Mouse (Mus musculus): ENCODE results near the gene Gm10719. TPM values are rescaled to one million over a fixed set of nuclear protein-coding genes. Genes with fewer than 3 reads are reported as not detected.
"Not testable (repeated sequence)": the region's sequence is repeated elsewhere in the genome, so short reads cannot be mapped to it uniquely, and the experiment has no call there.

Gene Gm10719
- under 1 TPM in 1 of 2 experiments, not detected in 1; 0.93 TPM for total RNA-seq (2021)

- intact Hi-C loops (cut with DNase I) = not testable (repeated sequence)
These were observed at the start of gene Gm10719 for GRCm38 (mm10) chr9:3017108-3017507. Gene Gm10719 (plus strand): TSS chr9:3017408.

DNA sequence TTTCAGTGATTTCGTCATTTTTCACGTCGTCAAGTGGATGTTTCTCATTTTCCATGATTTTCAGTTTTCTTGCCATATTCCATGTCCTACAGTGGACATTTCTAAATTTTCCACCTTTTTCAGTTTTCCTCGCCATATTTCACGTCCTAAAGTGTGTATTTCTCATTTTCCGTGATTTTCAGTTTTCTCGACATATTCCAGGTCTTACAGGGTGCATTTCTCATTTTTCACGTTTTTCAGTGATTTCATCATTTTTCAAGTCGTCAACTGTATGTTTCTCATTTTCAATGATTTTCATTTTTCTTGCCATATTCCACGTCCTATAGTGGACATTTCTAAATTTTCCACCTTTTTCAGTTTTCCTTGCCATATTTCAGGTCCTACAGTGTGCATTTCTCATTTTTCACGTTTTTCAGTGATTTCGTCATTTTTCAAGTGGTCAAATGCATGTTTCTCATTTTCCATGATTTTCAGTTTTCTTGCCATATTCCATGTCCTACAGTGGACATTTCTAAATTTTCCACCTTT lies 16.7 kb upstream of the Gm10719 start, which contains the start of gene Gm10722:
Gene Gm10722, plus strand, starts transcription at position 478 of the 528 bp plus-strand sequence.
- DNase-seq (ENCODE audit: low spot score in 2 of 2) = peak in 1 of 2 experiments; percentile 23
- intact Hi-C loops (cut with DNase I) = not testable (repeated sequence)

More at GRCm38 (mm10) chr9:3017108-3017507, at the start of gene Gm10719:
- DNase-seq (ENCODE audit: low spot score in 2 of 2) = not testable (repeated sequence)

DNA sequence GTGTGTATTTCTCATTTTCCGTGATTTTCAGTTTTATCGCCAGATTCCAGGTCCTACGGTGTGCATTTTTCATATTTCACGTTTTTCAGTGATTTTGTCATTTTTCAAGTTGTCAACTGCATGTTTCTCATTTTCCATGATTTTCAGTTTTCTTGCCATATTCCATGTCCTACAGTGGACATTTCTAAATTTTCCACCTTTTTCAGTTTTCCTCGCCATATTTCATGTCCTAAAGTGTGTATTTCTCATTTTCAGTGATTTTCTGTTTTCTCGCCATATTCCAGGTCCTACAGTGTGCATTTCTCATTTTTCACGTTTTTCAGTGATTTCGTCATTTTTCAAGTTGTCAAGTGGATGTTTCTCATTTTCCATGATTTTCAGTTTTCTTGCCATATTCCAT lies 16.2 kb upstream of the Gm10719 start:
- intact Hi-C loops (cut with DNase I) = not testable (repeated sequence)
- DNase-seq (ENCODE audit: low spot score in 2 of 2) = peak in 1 of 2 experiments; percentile 3

DNA sequence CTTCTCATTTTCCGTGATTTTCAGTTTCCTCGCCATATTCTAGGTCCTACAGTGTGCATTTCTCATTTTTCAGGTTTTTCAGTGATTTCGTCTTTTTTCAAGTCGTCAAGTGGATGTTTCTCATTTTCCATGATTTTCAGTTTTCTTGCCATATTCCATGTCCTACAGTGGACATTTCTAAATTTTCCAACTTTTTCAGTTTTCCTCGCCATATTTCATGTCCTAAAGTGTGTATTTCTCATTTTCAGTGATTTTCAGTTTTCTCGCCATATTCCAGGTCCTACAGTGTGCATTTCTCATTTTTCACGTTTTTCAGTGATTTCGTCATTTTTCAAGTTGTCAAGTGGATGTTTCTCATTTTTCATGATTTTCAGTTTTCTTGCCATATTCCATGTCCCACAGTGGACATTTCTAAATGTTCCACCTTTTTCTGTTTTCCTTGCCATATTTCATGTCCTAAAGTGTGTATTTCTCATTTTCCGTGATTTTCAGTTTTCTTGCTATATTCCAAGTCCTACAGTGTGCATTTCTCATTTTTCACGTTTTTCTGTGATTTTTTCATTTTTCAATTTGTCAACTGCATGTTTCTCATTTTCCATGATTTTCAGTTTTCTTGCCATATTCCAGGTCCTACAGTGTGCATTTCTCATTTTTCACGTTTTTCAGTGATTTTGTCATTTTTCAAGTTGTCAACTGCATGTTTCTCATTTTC lies 15.1 kb upstream of the Gm10719 start:
- peak; percentile 78 to 91 for DNase-seq (ENCODE audit: low spot score in 2 of 2)
- intact Hi-C loops (cut with DNase I) = not testable (repeated sequence)

DNA sequence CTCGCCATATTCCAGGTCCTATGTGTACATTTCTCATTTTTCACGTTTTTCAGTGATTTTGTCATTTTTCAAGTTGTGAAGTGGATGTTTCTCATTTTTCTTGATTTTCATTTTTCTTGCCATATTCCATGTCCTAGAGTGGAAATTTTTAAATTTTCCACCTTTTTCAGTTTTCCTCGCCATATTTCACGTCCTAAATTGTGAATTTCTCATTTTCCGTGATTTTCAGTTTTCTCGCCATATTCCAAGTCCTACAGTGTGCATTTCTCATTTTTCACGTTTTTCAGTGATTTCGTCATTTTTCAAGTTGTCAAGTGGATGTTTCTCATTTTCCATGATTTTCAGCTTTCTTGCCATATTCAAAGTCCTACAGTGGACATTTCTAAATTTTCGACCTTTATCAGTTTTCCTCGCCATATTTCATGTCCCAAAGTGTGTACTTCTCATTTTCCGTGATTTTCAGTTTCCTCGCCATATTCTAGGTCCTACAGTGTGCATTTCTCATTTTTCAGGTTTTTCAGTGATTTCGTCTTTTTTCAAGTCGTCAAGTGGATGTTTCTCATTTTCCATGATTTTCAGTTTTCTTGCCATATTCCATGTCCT lies 14.3 kb upstream of the Gm10719 start, which contains the start of gene Gm11168:
Gene Gm11168, plus strand, starts transcription at position 553 of the 603 bp plus-strand sequence.
- DNase-seq (ENCODE audit: low spot score in 2 of 2); intact Hi-C loops (cut with DNase I): not testable (repeated sequence)

DNA sequence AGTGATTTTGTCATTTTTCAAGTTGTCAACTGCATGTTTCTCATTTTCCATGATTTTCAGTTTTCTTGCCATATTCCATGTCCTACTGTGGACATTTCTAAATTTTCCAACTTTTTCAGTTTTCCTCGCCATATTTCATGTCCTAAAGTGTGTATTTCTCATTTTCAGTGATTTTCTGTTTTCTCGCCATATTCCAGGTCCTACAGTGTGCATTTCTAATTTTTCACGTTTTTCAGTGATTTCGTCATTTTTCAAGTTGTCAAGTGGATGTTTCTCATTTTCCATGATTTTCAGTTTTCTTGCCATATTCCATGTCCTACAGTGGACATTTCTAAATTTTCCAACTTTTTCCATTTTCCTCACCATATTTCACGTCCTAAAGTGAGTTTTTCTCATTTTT lies 11.0 kb upstream of the Gm10719 start:
- DNase-seq (ENCODE audit: low spot score in 2 of 2); intact Hi-C loops (cut with DNase I): not testable (repeated sequence)

- intact Hi-C loops (cut with DNase I) = not testable (repeated sequence)
- DNase-seq (ENCODE audit: low spot score in 2 of 2) = peak; percentile 69 to 94
These were observed 10.6 kb upstream of the Gm10719 start for GRCm38 (mm10) chr9:3006636-3007035.

- intact Hi-C loops (cut with DNase I); DNase-seq (ENCODE audit: low spot score in 2 of 2): not testable (repeated sequence)
These were observed 9.9 kb upstream of the Gm10719 start for GRCm38 (mm10) chr9:3007272-3007671.

DNA sequence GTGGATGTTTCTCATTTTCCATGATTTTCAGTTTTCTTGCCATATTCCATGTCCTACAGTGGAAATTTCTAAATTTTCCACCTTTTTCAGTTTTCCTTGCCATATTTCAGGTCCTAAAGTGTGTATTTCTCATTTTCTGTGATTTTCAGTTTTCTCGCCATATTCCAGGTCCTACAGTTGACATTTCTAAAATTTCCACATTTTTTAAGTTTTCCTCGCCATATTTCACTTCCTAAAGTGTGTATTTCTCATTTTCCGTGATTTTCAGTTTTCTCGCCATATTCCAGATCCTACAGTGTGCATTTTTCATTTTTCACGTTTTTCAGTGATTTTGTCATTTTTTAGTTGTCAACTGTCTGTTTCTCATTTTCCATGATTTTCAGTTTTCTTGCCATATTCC lies 7.9 kb upstream of the Gm10719 start:
- intact Hi-C loops (cut with DNase I); DNase-seq (ENCODE audit: low spot score in 2 of 2): not testable (repeated sequence)

- DNase-seq (ENCODE audit: low spot score in 2 of 2); intact Hi-C loops (cut with DNase I): not testable (repeated sequence)
These were observed 5.1 kb upstream of the Gm10719 start for GRCm38 (mm10) chr9:3012054-3012621.

DNA sequence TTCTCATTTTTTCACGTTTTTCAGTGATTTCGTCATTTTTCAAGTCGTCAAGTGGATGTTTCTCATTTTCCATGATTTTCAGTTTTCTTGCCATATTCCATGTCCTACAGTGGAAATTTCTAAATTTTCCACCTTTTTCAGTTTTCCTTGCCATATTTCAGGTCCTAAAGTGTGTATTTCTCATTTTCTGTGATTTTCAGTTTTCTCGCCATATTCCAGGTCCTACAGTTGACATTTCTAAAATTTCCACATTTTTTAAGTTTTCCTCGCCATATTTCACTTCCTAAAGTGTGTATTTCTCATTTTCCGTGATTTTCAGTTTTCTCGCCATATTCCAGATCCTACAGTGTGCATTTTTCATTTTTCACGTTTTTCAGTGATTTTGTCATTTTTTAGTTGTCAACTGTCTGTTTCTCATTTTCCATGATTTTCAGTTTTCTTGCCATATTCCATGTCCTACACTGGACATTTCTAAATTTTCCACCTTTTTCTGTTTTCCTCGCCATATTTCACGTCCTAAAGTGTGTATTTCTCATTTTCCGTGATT lies 4.4 kb upstream of the Gm10719 start, which contains the start of gene Gm10721:
Gene Gm10721, plus strand, starts transcription at position 408 of the 547 bp plus-strand sequence.
- DNase-seq (ENCODE audit: low spot score in 2 of 2); intact Hi-C loops (cut with DNase I): not testable (repeated sequence)

- intact Hi-C loops (cut with DNase I); DNase-seq (ENCODE audit: low spot score in 2 of 2): not testable (repeated sequence)
These were observed 1.9 kb upstream of the Gm10719 start, which contains the start of gene Gm10720 for GRCm38 (mm10) chr9:3015354-3015753. Gene Gm10720 (plus strand): TSS chr9:3015654.

GRCm38 (mm10) chr9:3015896-3016295 lies 1.3 kb upstream of the Gm10719 start:
- intact Hi-C loops (cut with DNase I); DNase-seq (ENCODE audit: low spot score in 2 of 2): not testable (repeated sequence)

- DNase-seq (ENCODE audit: low spot score in 2 of 2); intact Hi-C loops (cut with DNase I): not testable (repeated sequence)
These were observed 1.7 kb downstream of the Gm10719 start for GRCm38 (mm10) chr9:3018944-3019343.

GRCm38 (mm10) chr9:3019835-3020727 lies 2.9 kb downstream of the Gm10719 start:
- DNase-seq (ENCODE audit: low spot score in 2 of 2) = peak in 1 of 2 experiments; percentile 10
- intact Hi-C loops (cut with DNase I) = not testable (repeated sequence)

GRCm38 (mm10) chr9:3022316-3023008 lies 5.3 kb downstream of the Gm10719 start:
- intact Hi-C loops (cut with DNase I) = not testable (repeated sequence)
- DNase-seq (ENCODE audit: low spot score in 2 of 2) = peak in 1 of 2 experiments; percentile 44

DNA sequence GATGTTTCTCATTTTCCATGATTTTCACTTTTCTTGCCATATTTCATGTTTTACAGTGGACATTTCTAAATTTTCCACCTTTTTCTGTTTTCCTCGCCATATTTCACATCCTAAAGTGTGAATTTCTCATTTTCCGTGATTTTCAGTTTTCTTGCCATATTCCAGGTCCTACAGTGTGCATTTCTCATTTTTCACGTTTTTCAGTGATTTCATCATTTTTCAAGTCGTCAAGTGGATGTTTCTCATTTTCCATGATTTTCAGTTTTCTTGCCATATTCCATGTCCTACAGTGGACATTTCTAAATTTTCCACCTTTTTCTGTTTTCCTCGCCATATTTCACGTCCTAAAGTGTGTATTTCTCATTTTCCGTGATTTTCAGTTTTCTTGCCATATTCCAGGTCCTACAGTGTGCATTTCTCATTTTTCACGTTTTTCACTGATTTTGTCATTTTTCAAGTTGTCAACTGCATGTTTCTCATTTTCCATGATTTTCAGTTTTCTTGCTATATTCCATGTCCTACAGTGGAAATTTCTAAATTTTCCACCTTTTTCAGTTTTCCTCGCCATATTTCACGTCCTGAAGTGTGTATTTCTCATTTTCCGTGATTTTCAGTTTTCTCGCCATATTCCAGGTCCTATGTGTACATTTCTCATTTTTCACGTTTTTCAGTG lies 6.2 kb downstream of the Gm10719 start, which contains the start of gene Gm10718:
Gene Gm10718, plus strand, starts transcription at position 236 of the 673 bp plus-strand sequence.
- DNase-seq (ENCODE audit: low spot score in 2 of 2); intact Hi-C loops (cut with DNase I): not testable (repeated sequence)

Data from left cerebral cortex, postnatal 36 days (tissue).